Mouse (Mus musculus): ENCODE results near the gene Faf2. TPM values are rescaled to one million over a fixed set of nuclear protein-coding genes. Genes with fewer than 3 reads are reported as not detected.

Gene Faf2
- total RNA-seq, 2 experiments from 2014 or later = 48.4 to 53.1 TPM

- intact Hi-C loops (cut with DNase I) = no loop called here
- no peak overlapping the region for H3K4me3 ChIP-seq
- DNase-seq (ENCODE audit: extremely low spot score in 1 of 2, low spot score in 2 of 2) = no peak
- no peak for TF ChIP-seq CTCF (IDR thresholded peaks at IDR 0.05)
- no peak overlapping the region for H3K27ac ChIP-seq
Observed at GRCm38 (mm10) chr13:54684140-54684896, 62.7 kb downstream of the Faf2 start.

DNA sequence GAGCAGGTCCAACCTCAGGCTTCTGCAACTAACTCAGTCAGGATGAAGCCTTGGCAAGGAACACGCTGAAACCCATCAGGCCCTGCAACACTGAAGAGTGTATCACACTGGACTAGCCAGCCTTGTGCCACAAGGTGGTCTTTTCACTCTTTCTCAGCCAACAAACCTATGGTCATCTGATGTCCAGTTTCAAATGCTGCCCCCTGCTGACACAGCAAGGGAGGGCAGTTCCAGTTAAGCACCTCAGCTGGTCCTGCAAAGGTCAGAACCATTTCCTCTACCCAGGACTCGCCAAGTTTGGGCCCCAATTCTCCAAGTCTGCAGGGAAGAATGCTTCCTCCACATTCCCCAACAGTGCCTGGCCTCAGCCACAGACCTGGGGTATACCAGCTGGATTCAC, 63.6 kb downstream of the Faf2 start:
- peak; percentile 70 for TF ChIP-seq CTCF (IDR thresholded peaks at IDR 0.05)
- H3K4me3 ChIP-seq = no peak overlapping the region
- intact Hi-C loops (cut with DNase I) = loop anchor here (5.0 kb wide), 1 partner anchor 63 kb away; the partner anchor contains the start of gene Faf2
- no peak overlapping the region for H3K27ac ChIP-seq
- DNase-seq (ENCODE audit: extremely low spot score in 1 of 2, low spot score in 2 of 2) = no peak

DNA sequence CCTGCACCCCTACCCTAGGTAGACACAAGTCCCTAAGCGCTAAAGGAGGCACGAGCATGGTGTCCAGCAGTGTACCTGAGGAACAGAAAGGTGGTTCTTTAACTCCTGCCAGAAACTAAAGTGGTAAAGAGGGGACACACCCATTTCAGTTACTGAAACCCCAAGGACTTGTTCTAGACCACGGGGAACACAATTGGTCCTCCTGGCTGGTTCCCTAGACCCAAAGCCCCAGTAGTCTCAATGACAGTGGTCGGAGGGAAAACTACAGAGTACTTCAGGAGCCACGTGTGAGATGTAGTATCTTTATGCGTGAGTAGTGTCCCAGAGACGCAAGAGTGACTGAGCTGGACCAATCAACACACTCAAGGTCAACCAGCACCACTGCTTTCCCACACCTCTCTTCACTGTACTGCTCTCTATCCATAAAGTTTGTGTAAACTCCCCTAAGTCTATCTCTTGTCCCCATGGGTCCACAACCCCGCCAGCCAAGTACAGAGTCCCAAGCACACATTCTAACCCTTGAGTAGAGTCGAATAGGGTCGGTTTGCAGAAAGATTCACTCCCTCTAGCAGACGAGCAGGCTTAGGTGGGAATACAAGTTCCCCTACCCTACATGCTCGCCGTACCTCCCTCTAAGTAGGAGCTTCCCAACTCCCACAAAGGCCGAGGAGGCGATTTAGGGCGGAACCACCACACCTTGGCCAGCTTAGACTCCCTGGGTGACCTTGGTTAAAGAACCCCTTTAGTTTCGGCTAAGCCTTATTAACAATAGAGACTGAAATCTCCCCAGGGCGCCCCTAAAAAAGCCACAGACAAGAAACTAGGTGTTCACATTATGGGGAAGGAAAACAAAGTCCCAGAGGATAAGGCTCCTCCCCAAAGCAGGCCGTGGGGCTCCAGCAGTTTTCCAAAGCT, 64.8 kb downstream of the Faf2 start:
- no peak for DNase-seq (ENCODE audit: extremely low spot score in 1 of 2, low spot score in 2 of 2)
- no peak for TF ChIP-seq CTCF (IDR thresholded peaks at IDR 0.05)
- H3K4me3 ChIP-seq = peak overlapping the region; percentile 100
- peak overlapping the region; percentile 100; the same call in 1 of the 2 replicates for H3K27ac ChIP-seq
- intact Hi-C loops (cut with DNase I) = loop anchor here (5.0 kb wide), 1 partner anchor 64 kb away; the partner anchor contains the start of gene Faf2

- intact Hi-C loops (cut with DNase I) = loop anchor here (5.0 kb wide), 1 partner anchor 65 kb away; the partner anchor contains the start of gene Faf2
- Histone ChIP-seq H3K27ac (peak overlapping the region; percentile 100), H3K4me3 (peak overlapping the region; percentile 100)
- DNase-seq (ENCODE audit: extremely low spot score in 1 of 2, low spot score in 2 of 2) = peak; percentile 63 to 79
- TF ChIP-seq CTCF (IDR thresholded peaks at IDR 0.05) = no peak
Observed at GRCm38 (mm10) chr13:54687096-54687495, 65.5 kb downstream of the Faf2 start.

- intact Hi-C loops (cut with DNase I) = loop anchor here (5.0 kb wide), 1 partner anchor 65 kb away; the partner anchor contains the start of gene Faf2
- no peak for TF ChIP-seq CTCF (IDR thresholded peaks at IDR 0.05)
- Histone ChIP-seq H3K27ac (peak overlapping the region; percentile 100), H3K4me3 (peak overlapping the region; percentile 100)
- peak; percentile 97 for DNase-seq (ENCODE audit: extremely low spot score in 1 of 2, low spot score in 2 of 2)
Observed at GRCm38 (mm10) chr13:54687575-54688424, 66.2 kb downstream of the Faf2 start.

DNA sequence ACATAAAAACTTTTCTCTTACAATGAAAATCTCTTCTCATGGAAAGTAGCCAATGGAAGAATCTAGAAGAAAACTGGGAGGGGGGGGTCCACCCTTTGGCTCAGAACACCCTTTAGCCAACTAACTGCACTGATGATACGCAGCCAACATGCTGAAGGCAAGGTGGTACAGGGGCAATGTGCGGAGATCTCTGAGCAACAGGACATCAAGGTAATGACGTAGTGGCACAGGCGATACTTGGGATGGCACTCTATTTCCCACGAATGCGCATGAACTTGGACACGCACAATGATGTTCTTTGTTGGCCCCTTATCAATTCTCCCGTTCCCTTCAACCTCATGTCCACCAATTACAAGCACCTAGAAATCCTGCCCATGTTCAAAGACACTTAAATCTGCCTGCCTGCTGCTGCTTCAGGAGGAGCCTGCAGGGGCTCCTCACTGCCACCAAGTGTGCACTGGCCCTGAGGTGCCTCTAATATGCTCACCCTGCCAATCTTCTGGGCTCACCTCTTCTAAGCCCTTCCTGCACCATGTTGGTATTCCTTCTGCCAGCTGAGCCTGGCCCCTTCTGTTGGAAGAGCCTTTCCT, 68.7 kb downstream of the Faf2 start:
- Histone ChIP-seq H3K4me3 (no peak overlapping the region), H3K27ac (no peak overlapping the region)
- no peak for TF ChIP-seq CTCF (IDR thresholded peaks at IDR 0.05)
- DNase-seq (ENCODE audit: extremely low spot score in 1 of 2, low spot score in 2 of 2) = no peak
- intact Hi-C loops (cut with DNase I) = no loop called here

DNA sequence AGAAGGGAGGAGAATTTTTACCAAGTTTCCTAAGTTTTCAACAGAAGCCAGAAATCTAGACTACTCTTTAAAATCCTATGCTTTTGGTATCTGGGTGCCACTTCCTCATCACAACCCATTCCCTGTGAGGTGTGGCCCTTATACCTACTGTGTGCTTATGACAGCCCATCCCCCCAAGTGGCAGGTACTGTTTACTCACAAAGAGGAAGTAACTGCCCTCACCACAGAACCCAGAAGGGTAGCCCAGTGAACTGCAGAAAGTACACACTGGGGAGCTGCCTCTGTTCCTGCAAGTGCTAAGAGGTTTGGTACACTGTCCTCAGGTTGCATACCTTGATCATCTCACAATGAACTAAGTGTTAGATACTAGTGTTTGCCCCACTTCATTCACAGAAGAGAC, 70.2 kb downstream of the Faf2 start:
- intact Hi-C loops (cut with DNase I) = no loop called here
- TF ChIP-seq CTCF (IDR thresholded peaks at IDR 0.05) = no peak
- peak overlapping the region; percentile 100; the same call in 1 of the 2 replicates for H3K4me3 ChIP-seq
- no peak for DNase-seq (ENCODE audit: extremely low spot score in 1 of 2, low spot score in 2 of 2)
- H3K27ac ChIP-seq = no peak overlapping the region

GRCm38 (mm10) chr13:54692711-54693557, 71.3 kb downstream of the Faf2 start:
- no peak for DNase-seq (ENCODE audit: extremely low spot score in 1 of 2, low spot score in 2 of 2)
- peak overlapping the region; percentile 94 for H3K27ac ChIP-seq
- TF ChIP-seq CTCF (IDR thresholded peaks at IDR 0.05) = no peak
- intact Hi-C loops (cut with DNase I) = no loop called here
- peak overlapping the region; percentile 100 for H3K4me3 ChIP-seq

- intact Hi-C loops (cut with DNase I) = no loop called here
- Histone ChIP-seq H3K4me3 (peak within 1 kb of the TSS; percentile 100), H3K27ac (peak within 1 kb of the TSS; percentile 96)
- no peak for TF ChIP-seq CTCF (IDR thresholded peaks at IDR 0.05)
- peak; percentile 99 for DNase-seq (ENCODE audit: extremely low spot score in 1 of 2, low spot score in 2 of 2)
Observed at GRCm38 (mm10) chr13:54693558-54694347, 72.2 kb downstream of the Faf2 start, which contains the start of gene Rnf44. TSS of gene Rnf44 (minus strand) at chr13:54693907.

Measured in left cerebral cortex, adult 2 months (tissue).